Mouse (Mus musculus) kidney, adult 11 months (tissue): Measurements from ENCODE around the gene Prune1.

Experiments
- DNase-seq: peaks from one replicate; pipeline ENCODE4 v3.0.0; 2022

Gene Prune1

GRCm38 (mm10) chr3:95281216-95282126 is at the start of gene Prune1, which contains the start of gene Mindy1:
Gene Prune1 (minus strand): TSS chr3:95282076.
Gene Mindy1 (plus strand): TSS chr3:95281345.
- DNase-seq: peak; percentile 98

DNA sequence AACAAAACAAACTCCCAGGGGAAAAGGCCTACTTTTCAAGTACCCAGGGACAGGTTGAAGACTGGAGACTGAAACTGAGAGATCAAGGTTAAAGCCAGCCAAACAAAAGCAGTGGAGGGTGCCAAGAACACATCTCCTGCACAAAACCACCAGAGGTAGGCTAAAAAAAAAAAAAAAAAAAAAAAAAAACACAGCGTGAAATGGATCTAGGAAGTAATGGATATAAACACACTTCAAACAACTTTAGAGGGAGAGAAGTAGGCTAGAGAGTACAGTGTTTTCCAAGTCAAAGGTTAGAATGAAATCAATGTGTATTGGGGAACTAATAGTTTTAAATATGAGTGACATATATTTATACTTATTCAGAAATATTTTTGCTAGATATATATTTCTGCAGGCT is 49.7 kb upstream of the Prune1 start:
- DNase-seq: no peak

DNA sequence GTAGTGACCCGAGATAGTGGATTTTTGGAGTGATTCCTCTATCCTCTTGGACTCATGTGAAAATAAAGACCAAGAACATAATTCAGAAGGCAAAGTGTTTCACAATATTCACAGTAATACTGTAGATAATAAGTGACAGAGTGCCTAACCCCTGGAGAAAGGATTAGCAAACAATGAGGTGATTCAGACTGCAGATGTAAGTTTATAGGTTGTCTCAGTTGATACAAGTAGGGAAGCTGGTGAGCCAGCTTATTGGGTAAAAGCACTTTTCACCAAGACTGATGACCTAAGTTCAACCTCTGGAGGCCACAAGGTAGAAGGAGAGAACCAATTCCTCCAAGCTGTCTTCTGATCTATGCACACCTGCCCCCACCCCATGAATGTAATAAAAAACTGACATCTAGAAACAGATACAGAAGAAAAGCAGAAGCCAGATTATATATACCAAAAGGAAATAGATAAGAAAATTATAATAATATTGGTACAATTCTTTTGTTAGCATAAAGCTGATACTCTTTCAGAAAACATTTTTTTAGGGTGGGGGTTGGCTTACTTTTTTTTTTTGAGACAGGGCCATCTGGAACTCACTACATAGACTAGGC is 47.0 kb upstream of the Prune1 start:
- no peak for DNase-seq

GRCm38 (mm10) chr3:95324454-95325144 is 42.7 kb upstream of the Prune1 start:
- DNase-seq: no peak

GRCm38 (mm10) chr3:95323429-95323828 is 41.6 kb upstream of the Prune1 start:
- no peak for DNase-seq

DNA sequence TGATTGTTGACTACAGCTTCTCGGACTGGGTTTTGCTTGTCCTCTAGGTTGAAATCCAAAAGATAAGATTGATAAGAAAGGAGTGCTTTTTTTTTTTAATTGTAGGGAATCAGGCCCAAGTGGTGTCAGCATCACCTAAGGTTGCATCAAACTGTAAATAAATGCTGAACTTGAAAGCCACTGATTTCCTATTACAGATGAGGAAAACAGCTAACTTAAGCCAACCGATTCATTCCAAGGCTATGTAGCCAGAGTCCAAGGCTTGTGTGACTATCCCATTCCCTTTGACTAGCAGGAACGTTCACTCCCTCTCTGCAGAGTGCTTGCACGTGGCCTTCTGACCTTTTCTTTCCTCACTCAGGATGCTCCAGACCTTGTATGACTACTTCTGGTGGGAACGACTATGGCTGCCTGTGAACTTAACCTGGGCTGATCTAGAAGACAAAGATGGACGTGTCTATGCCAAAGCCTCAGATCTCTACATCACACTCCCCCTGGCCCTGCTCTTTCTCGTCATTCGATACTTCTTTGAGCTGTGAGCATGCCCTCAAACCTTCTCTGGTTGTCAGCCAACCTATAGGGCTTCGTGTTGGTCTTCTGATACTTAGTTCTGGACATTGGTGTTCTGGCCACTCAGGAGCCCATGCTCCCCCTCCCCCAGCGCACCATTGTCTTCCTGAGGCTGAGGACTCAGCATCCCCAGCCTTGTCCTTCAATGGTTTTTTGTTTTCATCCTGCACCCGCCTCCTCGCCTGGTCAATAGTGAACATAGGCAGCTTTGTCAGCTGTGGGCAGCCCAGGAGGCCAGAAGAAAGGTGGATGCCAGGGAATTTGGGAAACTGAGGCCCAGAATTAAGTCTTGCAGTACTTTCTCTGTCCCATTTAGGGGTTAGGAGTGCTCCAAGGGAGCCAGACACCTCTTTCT is 38.1 kb upstream of the Prune1 start:
- DNase-seq: no peak

GRCm38 (mm10) chr3:95319110-95319509 is 37.2 kb upstream of the Prune1 start:
- no peak for DNase-seq

DNA sequence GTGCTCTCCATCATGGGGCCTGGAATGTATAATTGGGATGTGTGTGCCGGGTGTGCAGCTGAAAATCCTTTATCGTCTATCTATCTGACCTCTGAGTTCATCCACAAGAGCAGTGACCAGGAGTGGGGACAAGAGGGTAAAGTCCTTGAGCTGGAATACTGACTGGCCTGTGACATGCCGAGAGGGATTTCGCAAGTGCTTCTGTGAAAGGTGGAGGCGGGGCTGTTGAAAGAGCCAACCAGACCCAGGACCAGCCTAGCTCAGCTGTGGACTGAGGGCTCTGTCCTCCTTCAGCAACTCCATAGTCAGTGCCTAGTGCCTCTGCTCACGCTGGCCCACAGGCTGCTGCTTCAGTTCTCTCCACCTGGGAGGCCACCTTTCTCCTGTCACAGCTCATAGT is 36.7 kb upstream of the Prune1 start:
- DNase-seq: peak; percentile 91

GRCm38 (mm10) chr3:95317414-95318080 is 35.7 kb upstream of the Prune1 start:
- DNase-seq: peak; percentile 83

DNA sequence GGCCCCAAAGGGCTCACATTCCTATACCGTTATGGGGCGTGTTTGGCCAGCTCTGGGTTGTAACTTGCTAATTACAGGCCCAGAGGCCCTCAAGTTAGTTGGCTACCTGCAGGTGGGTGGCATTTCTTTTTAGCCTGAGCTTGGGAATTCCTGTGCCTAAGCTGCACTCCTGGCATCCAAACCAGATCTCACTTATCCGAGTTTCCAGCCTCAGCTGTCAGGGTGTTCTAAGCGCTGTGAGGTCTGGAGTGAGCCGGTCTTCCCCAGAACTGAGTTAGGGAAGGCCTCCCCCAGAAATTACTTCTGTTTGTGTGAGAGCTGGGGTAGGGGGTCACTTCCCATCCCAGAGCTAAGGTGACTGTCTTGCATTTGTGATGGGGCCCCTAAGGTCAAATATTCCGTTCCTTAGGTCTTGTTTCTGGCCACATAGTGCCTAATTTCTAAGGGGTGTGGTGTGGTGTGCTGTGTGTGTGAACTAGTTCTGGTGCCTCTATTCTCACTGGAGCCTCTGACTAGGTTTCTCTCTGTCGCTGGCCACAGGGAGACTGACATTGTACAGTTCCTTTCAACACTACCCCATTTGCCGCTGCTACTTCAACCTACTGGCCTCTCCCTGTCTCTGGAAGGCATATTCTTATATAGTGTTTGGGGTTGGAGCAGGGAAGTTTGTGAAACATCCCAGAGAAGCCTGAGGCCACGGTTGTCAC is 34.1 kb upstream of the Prune1 start:
- no peak for DNase-seq

GRCm38 (mm10) chr3:95315094-95315843 is 33.4 kb upstream of the Prune1 start:
- peak; percentile 88 for DNase-seq

- DNase-seq: no peak
Observed at GRCm38 (mm10) chr3:95314486-95315093, 32.7 kb upstream of the Prune1 start, which contains the start of gene Cers2. Gene Cers2 (plus strand): TSS chr3:95314791.

DNA sequence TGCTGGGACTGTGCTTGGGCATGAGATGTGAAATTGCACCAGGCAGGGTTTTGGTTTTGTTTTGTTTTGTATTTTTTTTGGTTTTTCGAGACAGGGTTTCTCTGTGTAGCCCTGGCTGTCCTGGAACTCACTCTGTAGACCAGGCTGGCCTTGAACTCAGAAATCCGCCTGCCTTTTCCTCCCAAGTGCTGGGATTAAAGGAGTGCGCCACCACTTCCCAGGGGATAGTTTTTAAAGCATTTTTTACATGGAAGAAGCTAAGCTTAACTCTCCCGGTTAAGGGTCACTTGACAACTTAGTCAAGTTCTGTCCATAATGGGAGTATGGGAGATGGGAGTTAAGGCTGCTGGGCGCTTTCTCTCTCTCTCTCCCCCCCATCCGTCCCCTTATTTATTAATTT is 32.2 kb upstream of the Prune1 start:
- DNase-seq: no peak

- no peak for DNase-seq
Observed at GRCm38 (mm10) chr3:95313476-95313875, 31.6 kb upstream of the Prune1 start.

DNA sequence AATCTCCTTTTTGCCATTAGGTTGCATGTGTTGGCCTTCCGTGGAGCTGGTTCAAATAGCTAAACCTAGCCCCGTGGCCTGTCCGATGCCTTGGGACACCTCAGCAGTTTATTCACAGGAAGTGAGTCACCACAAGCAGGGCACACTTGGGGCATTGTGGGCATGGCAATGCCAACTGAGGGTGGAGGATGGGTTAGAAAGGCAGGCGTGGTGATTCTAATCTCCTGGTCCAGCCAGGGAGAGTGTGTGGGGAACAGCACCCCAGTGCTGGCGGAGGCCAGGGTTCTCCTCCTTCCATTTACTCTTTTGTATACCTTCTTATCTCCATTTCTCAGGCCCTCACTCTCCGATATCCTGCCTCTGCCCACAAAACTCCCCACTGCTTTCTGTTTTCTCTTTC is 30.7 kb upstream of the Prune1 start:
- DNase-seq: no peak

GRCm38 (mm10) chr3:95310968-95311882 is 29.3 kb upstream of the Prune1 start:
- peak; percentile 83 for DNase-seq

GRCm38 (mm10) chr3:95310496-95310895 is 28.6 kb upstream of the Prune1 start:
- no peak for DNase-seq

GRCm38 (mm10) chr3:95307100-95307499 is 25.2 kb upstream of the Prune1 start, which contains the start of gene Anxa9:
Gene Anxa9 (minus strand): TSS chr3:95307176.
- DNase-seq: no peak

DNA sequence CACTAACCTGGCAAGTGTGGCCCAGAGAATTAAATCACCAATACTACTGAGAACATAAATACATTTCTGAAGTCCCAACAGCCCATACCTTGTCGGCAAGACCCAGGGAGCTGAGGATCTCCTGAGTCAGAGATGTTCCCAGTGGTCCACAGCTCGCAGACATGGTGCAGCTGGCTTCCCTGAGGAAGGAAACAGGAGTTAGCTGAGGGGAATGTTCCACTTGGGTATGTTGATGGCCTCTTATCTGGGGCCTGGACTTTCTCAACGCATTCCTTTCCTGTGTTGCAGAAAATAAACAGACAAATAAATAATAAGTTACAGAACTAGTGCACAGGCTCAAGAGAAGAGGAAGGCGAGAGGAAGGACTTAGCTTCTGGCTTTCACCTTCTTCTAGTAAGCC is 24.4 kb upstream of the Prune1 start:
- DNase-seq: no peak
